Mouse (Mus musculus): Measurements from ENCODE around the gene Cmtm4. TPM values are rescaled to one million over a fixed set of nuclear protein-coding genes. Genes with fewer than 3 reads are reported as not detected.

Cmtm4 gene
- 53.7 and 58.1 TPM in 2 replicates for polyA plus RNA-seq (2011; ENCODE audit: insufficient read depth, insufficient read length, low read depth, missing spikeins)

DNA sequence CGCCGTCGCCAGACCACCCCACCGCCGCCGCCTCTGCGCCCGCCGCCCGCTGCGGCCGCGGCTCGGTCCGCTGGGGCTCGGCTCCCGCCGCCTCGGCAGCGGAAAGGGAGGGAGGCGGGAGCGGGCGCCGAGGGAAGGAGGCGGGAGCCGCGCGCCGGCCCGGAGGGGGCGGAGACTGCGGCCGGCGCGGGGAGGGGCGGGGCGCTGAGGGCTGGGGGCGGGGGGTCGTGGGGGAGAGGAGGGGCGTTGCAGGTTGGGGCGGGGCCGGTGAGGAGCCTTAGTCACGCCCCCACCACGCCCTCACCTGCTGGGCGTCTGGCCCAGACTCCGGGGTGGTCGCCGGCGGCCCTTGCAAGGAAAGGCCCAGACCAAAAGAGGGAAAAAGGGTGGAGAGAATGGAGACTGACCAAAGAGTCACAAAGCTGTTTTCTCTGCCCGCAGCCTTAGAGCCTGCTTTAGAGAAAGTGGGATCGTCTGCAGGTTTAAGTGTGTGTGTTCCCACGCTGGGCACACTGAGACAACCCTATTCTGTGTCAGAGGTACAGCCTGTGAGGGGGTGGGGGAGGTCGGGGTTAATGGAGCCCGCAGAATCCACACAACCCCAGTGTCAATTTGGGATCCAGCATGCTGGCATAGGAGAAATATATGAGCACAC lies at the start of gene Cmtm4:
Gene Cmtm4 (minus strand): TSS at position 105 of the 655 bp plus-strand sequence.
- H3K4me1 ChIP-seq (ENCODE audit: control insufficient read depth, insufficient read depth, low read length), result no peaks in the 10 kb centered on the region
- peaks cover 4% of the 10 kb centered on the region; the same call in 1 of the 2 replicates for H3K9me3 ChIP-seq (replicated peaks; ENCODE audit: control insufficient read depth, insufficient read depth, low read length, poor library complexity, severe bottlenecking)
- TF ChIP-seq CTCF (IDR thresholded peaks at IDR 0.05; ENCODE audit: low read depth, low read length) (no peak), EP300 (IDR thresholded peaks at IDR 0.05; ENCODE audit: insufficient read depth, low read depth, low read length) (no peak), POLR2A (IDR thresholded peaks at IDR 0.05; ENCODE audit: insufficient read depth, low read length) (no peak)
- H3K27me3 ChIP-seq (ENCODE audit: control insufficient read depth, insufficient read depth, low read length, poor library complexity, severe bottlenecking), result no peaks in the 10 kb centered on the region
- peak within 1 kb of the TSS; percentile 20; the same call in 1 of the 2 replicates for H3K27ac ChIP-seq (ENCODE audit: insufficient read depth, low read length)
- peak within 1 kb of the TSS; percentile 78 for H3K4me3 ChIP-seq (ENCODE audit: low read depth, low read length)
- H3K9ac ChIP-seq (ENCODE audit: low read depth, poor library complexity, severe bottlenecking), result peak within 1 kb of the TSS; percentile 99
- H3K36me3 ChIP-seq (ENCODE audit: control insufficient read depth, insufficient read depth, low read length, poor library complexity, severe bottlenecking), result 0 out of 2 replicates have a peak, but pooled peaks cover 2% of the 10 kb centered on the region

DNA sequence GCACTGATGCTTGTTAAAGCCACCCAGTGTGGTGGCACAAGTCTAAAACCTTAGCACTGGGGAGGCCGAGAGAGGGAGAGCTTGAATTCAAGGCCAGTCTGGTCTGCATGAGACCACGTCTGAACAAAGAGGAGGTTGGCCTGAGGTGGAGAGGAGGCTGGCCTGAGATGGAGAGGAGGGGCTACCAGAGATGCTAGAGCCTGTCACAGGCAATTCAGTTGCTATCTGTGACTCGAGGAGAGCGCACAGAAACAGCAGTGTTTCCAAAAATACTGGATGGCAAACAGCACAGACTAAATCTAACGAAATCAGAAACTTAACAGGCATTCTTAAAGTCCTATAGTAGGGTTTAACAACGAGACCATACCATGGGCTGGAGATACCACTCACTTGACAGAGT lies 49.6 kb upstream of the Cmtm4 start:
- no peak overlapping the region for H3K27ac ChIP-seq (ENCODE audit: insufficient read depth, low read length)
- H3K4me1 ChIP-seq (ENCODE audit: control insufficient read depth, insufficient read depth, low read length), result peaks cover 2% of the 10 kb centered on the region
- H3K27me3 ChIP-seq (ENCODE audit: control insufficient read depth, insufficient read depth, low read length, poor library complexity, severe bottlenecking), result no peaks in the 10 kb centered on the region
- H3K9me3 ChIP-seq (replicated peaks; ENCODE audit: control insufficient read depth, insufficient read depth, low read length, poor library complexity, severe bottlenecking), result no peaks in the 10 kb centered on the region
- no peak overlapping the region for H3K4me3 ChIP-seq (ENCODE audit: low read depth, low read length)
- TF ChIP-seq EP300 (IDR thresholded peaks at IDR 0.05; ENCODE audit: insufficient read depth, low read depth, low read length) (no peak), CTCF (IDR thresholded peaks at IDR 0.05; ENCODE audit: low read depth, low read length) (no peak), POLR2A (IDR thresholded peaks at IDR 0.05; ENCODE audit: insufficient read depth, low read length) (no peak)
- no peak overlapping the region for H3K9ac ChIP-seq (ENCODE audit: low read depth, poor library complexity, severe bottlenecking)
- H3K36me3 ChIP-seq (ENCODE audit: control insufficient read depth, insufficient read depth, low read length, poor library complexity, severe bottlenecking), result peaks cover 6% of the 10 kb centered on the region

GRCm38 (mm10) chr8:104443125-104443679 lies 47.6 kb upstream of the Cmtm4 start:
- peaks cover 2% of the 10 kb centered on the region for H3K4me1 ChIP-seq (ENCODE audit: control insufficient read depth, insufficient read depth, low read length)
- H3K4me3 ChIP-seq (ENCODE audit: low read depth, low read length), result no peak overlapping the region; the same call in 1 of the 2 replicates
- no peak for TF ChIP-seq POLR2A (IDR thresholded peaks at IDR 0.05; ENCODE audit: insufficient read depth, low read length)
- TF ChIP-seq CTCF (IDR thresholded peaks at IDR 0.05; ENCODE audit: low read depth, low read length), result no peak
- H3K9me3 ChIP-seq (replicated peaks; ENCODE audit: control insufficient read depth, insufficient read depth, low read length, poor library complexity, severe bottlenecking), result no peaks in the 10 kb centered on the region
- no peak overlapping the region for H3K27ac ChIP-seq (ENCODE audit: insufficient read depth, low read length)
- H3K9ac ChIP-seq (ENCODE audit: low read depth, poor library complexity, severe bottlenecking), result peak overlapping the region; percentile 81
- H3K36me3 ChIP-seq (ENCODE audit: control insufficient read depth, insufficient read depth, low read length, poor library complexity, severe bottlenecking), result peaks cover 24% of the 10 kb centered on the region
- H3K27me3 ChIP-seq (ENCODE audit: control insufficient read depth, insufficient read depth, low read length, poor library complexity, severe bottlenecking), result no peaks in the 10 kb centered on the region

DNA sequence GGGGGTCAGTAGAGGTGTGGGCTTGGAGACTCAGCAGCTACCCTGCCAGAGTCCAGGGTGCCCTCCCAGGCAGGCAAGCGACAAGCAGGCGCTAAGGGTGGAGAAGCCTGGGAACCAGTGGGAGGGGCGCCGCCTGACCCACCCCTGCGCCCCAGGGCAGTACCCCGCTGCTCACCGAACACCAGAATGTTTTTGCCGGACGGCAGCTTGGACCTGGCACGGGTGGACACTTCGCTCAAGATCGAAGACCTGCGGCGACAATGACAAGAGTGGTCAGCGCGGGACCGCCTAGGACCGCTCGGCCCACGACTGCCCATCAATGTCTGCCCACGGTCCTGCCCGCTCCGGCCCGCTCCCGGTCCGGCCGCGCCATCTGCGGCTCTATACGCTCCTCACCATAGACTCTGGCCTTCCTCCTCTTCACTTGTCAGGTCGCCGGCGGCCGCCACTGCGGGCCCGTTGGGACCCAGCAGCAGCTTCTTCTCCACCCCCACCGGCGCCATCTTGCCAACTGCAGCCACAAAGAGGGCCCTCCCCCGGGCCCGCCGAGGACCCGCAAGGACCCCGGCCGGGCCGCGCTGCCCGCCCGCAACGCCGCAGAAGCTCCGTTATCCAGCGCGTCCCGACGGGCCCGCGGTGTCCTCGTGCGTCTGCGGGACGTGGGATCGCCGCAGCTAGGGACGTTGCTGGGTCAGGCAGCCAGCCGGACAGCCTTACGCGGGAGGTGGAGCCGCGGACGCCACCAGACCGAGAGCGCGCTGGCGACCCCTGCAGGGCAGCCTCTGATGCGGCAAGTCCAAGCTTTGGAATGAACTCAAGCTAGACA lies 46.9 kb upstream of the Cmtm4 start, which contains the start of gene Dync1li2:
Gene Dync1li2 (minus strand): TSS at position 749 of the 826 bp plus-strand sequence.
- H3K9me3 ChIP-seq (replicated peaks; ENCODE audit: control insufficient read depth, insufficient read depth, low read length, poor library complexity, severe bottlenecking), result no peaks in the 10 kb centered on the region
- TF ChIP-seq EP300 (IDR thresholded peaks at IDR 0.05; ENCODE audit: insufficient read depth, low read depth, low read length) (0 out of 2 replicates have a peak, but pooled peaks have one; percentile 12), CTCF (IDR thresholded peaks at IDR 0.05; ENCODE audit: low read depth, low read length) (peak; percentile 77), POLR2A (IDR thresholded peaks at IDR 0.05; ENCODE audit: insufficient read depth, low read length) (no peak)
- H3K36me3 ChIP-seq (ENCODE audit: control insufficient read depth, insufficient read depth, low read length, poor library complexity, severe bottlenecking), result peaks cover 27% of the 10 kb centered on the region
- peaks cover 2% of the 10 kb centered on the region for H3K4me1 ChIP-seq (ENCODE audit: control insufficient read depth, insufficient read depth, low read length)
- H3K27me3 ChIP-seq (ENCODE audit: control insufficient read depth, insufficient read depth, low read length, poor library complexity, severe bottlenecking), result no peaks in the 10 kb centered on the region
- peak within 1 kb of the TSS; percentile 88 for H3K4me3 ChIP-seq (ENCODE audit: low read depth, low read length)
- peak within 1 kb of the TSS; percentile 81 for H3K9ac ChIP-seq (ENCODE audit: low read depth, poor library complexity, severe bottlenecking)
- no peak within 1 kb of the TSS for H3K27ac ChIP-seq (ENCODE audit: insufficient read depth, low read length)

DNA sequence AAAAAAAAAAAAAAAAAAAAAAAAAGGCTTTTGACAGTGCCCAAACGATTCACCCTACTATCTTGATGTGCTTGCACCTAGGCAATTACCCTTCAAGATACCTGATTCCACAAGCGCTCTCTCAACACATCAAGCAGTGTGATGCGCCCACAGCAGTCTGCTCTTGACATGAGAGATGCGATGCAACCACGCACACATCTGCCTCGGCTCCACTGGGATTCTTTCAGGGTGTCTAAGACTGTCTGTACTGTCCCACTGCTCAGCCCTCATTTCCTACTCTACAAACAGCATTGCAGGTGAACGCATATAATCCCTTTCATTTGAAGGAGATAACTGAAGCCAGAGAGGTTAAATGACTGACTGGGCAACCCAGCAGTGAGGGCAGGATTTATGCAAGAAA lies 46.0 kb upstream of the Cmtm4 start:
- TF ChIP-seq CTCF (IDR thresholded peaks at IDR 0.05; ENCODE audit: low read depth, low read length) (no peak), POLR2A (IDR thresholded peaks at IDR 0.05; ENCODE audit: insufficient read depth, low read length) (no peak), EP300 (IDR thresholded peaks at IDR 0.05; ENCODE audit: insufficient read depth, low read depth, low read length) (no peak)

More for the DNA sequence above, 46.0 kb upstream of the Cmtm4 start:
- H3K4me1 ChIP-seq (ENCODE audit: control insufficient read depth, insufficient read depth, low read length), result peaks cover 2% of the 10 kb centered on the region
- H3K27me3 ChIP-seq (ENCODE audit: control insufficient read depth, insufficient read depth, low read length, poor library complexity, severe bottlenecking), result no peaks in the 10 kb centered on the region
- no peak overlapping the region for H3K27ac ChIP-seq (ENCODE audit: insufficient read depth, low read length)
- H3K9ac ChIP-seq (ENCODE audit: low read depth, poor library complexity, severe bottlenecking), result peak overlapping the region; percentile 81
- H3K36me3 ChIP-seq (ENCODE audit: control insufficient read depth, insufficient read depth, low read length, poor library complexity, severe bottlenecking), result peaks cover 36% of the 10 kb centered on the region
- H3K4me3 ChIP-seq (ENCODE audit: low read depth, low read length), result peak overlapping the region; percentile 88
- H3K9me3 ChIP-seq (replicated peaks; ENCODE audit: control insufficient read depth, insufficient read depth, low read length, poor library complexity, severe bottlenecking), result no peaks in the 10 kb centered on the region
